ENCODE assay signal across 9 mouse cellular contexts in the genomic region with DNA sequence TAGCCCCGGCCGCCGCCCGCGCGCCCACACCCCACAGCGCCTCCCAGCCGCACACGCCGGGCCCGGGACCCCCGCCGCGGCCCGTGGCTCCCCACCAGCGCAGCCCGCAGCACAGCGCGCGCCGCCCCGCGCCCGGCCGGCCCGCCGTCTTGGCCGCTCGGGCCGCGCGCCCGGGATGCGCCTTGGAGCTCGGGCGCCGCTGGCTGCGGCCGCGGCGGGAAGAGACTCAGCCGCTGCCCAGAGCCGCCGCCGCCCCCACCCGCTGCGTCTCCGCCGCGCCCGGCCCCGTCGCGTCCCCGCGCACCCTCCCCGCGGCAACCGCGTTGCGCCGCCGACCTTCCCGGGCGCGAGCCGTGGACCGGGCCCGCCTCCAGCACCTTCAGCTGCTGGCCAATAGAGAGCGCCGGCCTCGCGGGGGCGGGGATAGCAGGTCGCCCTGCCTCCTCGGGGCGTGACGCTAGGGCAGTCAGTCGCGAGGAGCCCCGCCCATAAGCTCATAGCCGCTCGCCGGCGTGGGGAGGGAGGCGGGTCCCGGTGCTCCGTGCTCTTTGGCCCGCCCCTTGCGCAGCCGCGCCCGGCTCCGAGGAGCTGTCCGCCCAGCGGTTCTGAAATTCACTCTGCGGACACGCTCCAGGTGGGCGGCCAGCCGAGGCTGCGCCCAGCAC. TPM values are rescaled to one million over a fixed set of nuclear protein-coding genes. Genes with fewer than 3 reads are reported as not detected.
DNase-seq lines count a peak whose midpoint lies in the region; ATAC-seq and TF ChIP-seq lines count a peak whose summit lies in the region.
"Had no signal": no experiment of that assay in that cellular context is flagged by ENCODE, and none has a peak within 500 bp of the region (broad histone marks: within the 10 kb centered on the region; RNA-seq: fewer than 3 reads in every experiment).

No protein-coding gene starts in this region.

- no peaks in the 10 kb centered on the region for H3K79me2 ChIP-seq in C2C12 (ENCODE audit: control insufficient read depth, insufficient read depth)
- H3K79me2 ChIP-seq in myocyte (ENCODE audit: control insufficient read depth, insufficient read depth) = no peaks in the 10 kb centered on the region

- no peaks in the 10 kb centered on the region for H3K79me3 ChIP-seq in C2C12 (ENCODE audit: low read depth)

- H3K9ac ChIP-seq in heart, embryonic 11.5 days (ENCODE audit: low read depth, low read length) = peak overlapping the region; percentile 69
- peak overlapping the region; percentile 56 for H3K9ac ChIP-seq in kidney, embryonic 15.5 days
- peak overlapping the region; percentile 56 for H3K9ac ChIP-seq in limb, embryonic 15.5 days

- no peak overlapping the region for H3K27ac ChIP-seq in brown adipose tissue, adult 24 weeks (replicated peaks; ENCODE audit: low read depth, low read length)
- no peak overlapping the region for H3K27ac ChIP-seq in heart, embryonic 11.5 days (ENCODE audit: low read depth, low read length)
- no peak overlapping the region for H3K27ac ChIP-seq in kidney, embryonic 15.5 days
- no peak overlapping the region for H3K27ac ChIP-seq in limb, embryonic 15.5 days

- TF ChIP-seq CTCF in C2C12 (IDR thresholded peaks at IDR 0.05; ENCODE audit: control insufficient read depth, insufficient read depth, insufficient read length) = no peak

- ATAC-seq in erythroid progenitor cell, adult 5-6 weeks (replicated peaks; ENCODE audit: low FRiP score, poor library complexity, severe bottlenecking) = peak; percentile 94
- ATAC-seq in heart, embryonic 11.5 days (replicated peaks; ENCODE audit: insufficient number of reproducible peaks, low FRiP score, low TSS enrichment) = peak; percentile 98
- ATAC-seq in kidney, embryonic 15.5 days (replicated peaks; ENCODE audit: low FRiP score) = peak; percentile 99
- peak; percentile 97 for ATAC-seq in limb, embryonic 15.5 days (ENCODE audit: insufficient number of reproducible peaks, low FRiP score, low TSS enrichment, low read depth)

- peak overlapping the region; percentile 22 for H3ac ChIP-seq in C2C12 (ENCODE audit: control insufficient read depth, insufficient read length, low read depth)
- no peak overlapping the region for H3ac ChIP-seq in myocyte (ENCODE audit: control insufficient read depth, insufficient read length)

- H3K27me3 ChIP-seq in C2C12 (ENCODE audit: control insufficient read depth, insufficient read depth, insufficient read length) (peaks cover 38% of the 10 kb centered on the region), myocyte (ENCODE audit: control insufficient read depth, insufficient read depth, insufficient read length) (peaks cover 50% of the 10 kb centered on the region)
- peaks cover 18% of the 10 kb centered on the region for H3K27me3 ChIP-seq in heart, embryonic 11.5 days (ENCODE audit: control insufficient read depth, insufficient read depth, low read length)
- peaks cover 46% of the 10 kb centered on the region for H3K27me3 ChIP-seq in kidney, embryonic 15.5 days
- H3K27me3 ChIP-seq in limb, embryonic 15.5 days = peaks cover 36% of the 10 kb centered on the region

- peak overlapping the region; percentile 99 for H3K4me2 ChIP-seq in heart, embryonic 11.5 days
- peak overlapping the region; percentile 98 for H3K4me2 ChIP-seq in kidney, embryonic 15.5 days
- H3K4me2 ChIP-seq in limb, embryonic 15.5 days = peak overlapping the region; percentile 99
- H3K4me2 ChIP-seq in myocyte (ENCODE audit: low read depth) = peak overlapping the region; percentile 34

- H3K4me3 ChIP-seq in C2C12 (ENCODE audit: insufficient read depth, poor library complexity, severe bottlenecking) = peak overlapping the region; percentile 11
- H3K4me3 ChIP-seq in brown adipose tissue, adult 24 weeks (ENCODE audit: insufficient read depth, low read depth, low read length) = peak overlapping the region; percentile 49
- H3K4me3 ChIP-seq in heart, embryonic 11.5 days (ENCODE audit: low read depth, low read length) = peak overlapping the region; percentile 69
- H3K4me3 ChIP-seq in kidney, embryonic 15.5 days (replicated peaks) = peak overlapping the region; percentile 64
- H3K4me3 ChIP-seq in limb, embryonic 15.5 days = peak overlapping the region; percentile 70
- no peak overlapping the region for H3K4me3 ChIP-seq in myocyte

- no peak for TF ChIP-seq POLR2A in myocyte (IDR thresholded peaks at IDR 0.05; ENCODE audit: insufficient read length, low read depth)

- no peaks in the 10 kb centered on the region for H3K36me3 ChIP-seq in C2C12 (ENCODE audit: control insufficient read depth, insufficient read depth)
- no peaks in the 10 kb centered on the region for H3K36me3 ChIP-seq in heart, embryonic 11.5 days (ENCODE audit: control insufficient read depth, insufficient read depth, low read length)
- no peaks in the 10 kb centered on the region for H3K36me3 ChIP-seq in kidney, embryonic 15.5 days
- no peaks in the 10 kb centered on the region for H3K36me3 ChIP-seq in limb, embryonic 15.5 days
- H3K36me3 ChIP-seq in myocyte (ENCODE audit: control insufficient read depth, insufficient read depth) = no peaks in the 10 kb centered on the region

- no peaks in the 10 kb centered on the region for H3K9me3 ChIP-seq in heart, embryonic 11.5 days (replicated peaks; ENCODE audit: control insufficient read depth, low read length)
- H3K9me3 ChIP-seq in kidney, embryonic 15.5 days (replicated peaks) = no peaks in the 10 kb centered on the region
- H3K9me3 ChIP-seq in limb, embryonic 15.5 days = no peaks in the 10 kb centered on the region

- under 1% methylated on average over 73 of the region's 101 CpGs for WGBS in heart, embryonic 11.5 days (ENCODE audit: insufficient replicate concordance)
- under 1% methylated on average over 85 of the region's 101 CpGs for WGBS in kidney, embryonic 15.5 days
- WGBS in limb, embryonic 15.5 days = under 1% methylated on average over 60 of the region's 101 CpGs

- H3K4me1 ChIP-seq in brown adipose tissue, adult 24 weeks (ENCODE audit: control insufficient read depth, insufficient read depth, insufficient read length, low read length) = no peaks in the 10 kb centered on the region
- H3K4me1 ChIP-seq in heart, embryonic 11.5 days (ENCODE audit: control insufficient read depth, insufficient read depth, low read length) = peaks cover 21% of the 10 kb centered on the region
- peaks cover 11% of the 10 kb centered on the region for H3K4me1 ChIP-seq in kidney, embryonic 15.5 days
- peaks cover 27% of the 10 kb centered on the region for H3K4me1 ChIP-seq in limb, embryonic 15.5 days

- peak; percentile 85 to 90 for DNase-seq in spleen, postnatal 4 days (ENCODE audit: low spot score in 2 of 2)

TF ChIP-seq in C2C12, 6 proteins besides CTCF, POLR2A, EP300 and RAD21:
- TF ChIP-seq CEBPB (IDR thresholded peaks at IDR 0.05; ENCODE audit: low read depth) (no peak), MYOD1 (IDR thresholded peaks at IDR 0.05; ENCODE audit: control insufficient read depth, insufficient read length, low read depth) (no peak), FOSL1 (IDR thresholded peaks at IDR 0.05; ENCODE audit: insufficient read depth, low read length, poor library complexity, severe bottlenecking) (no peak), USF1 (IDR thresholded peaks at IDR 0.05; ENCODE audit: low read depth) (no peak), MYOG (IDR thresholded peaks at IDR 0.05; ENCODE audit: control insufficient read depth, extremely low read depth, insufficient read length) (no peak), MAX (IDR thresholded peaks at IDR 0.05) (no peak)
TF ChIP-seq in C2C12: peak in this region for 0.

TF ChIP-seq in myocyte, 11 proteins besides CTCF, POLR2A, EP300 and RAD21:
- TF ChIP-seq POLR2AphosphoS2 (IDR thresholded peaks at IDR 0.05; ENCODE audit: insufficient read length, low read depth) (no peak), USF1 (IDR thresholded peaks at IDR 0.05; ENCODE audit: low read depth) (no peak), REST (IDR thresholded peaks at IDR 0.05; ENCODE audit: insufficient read depth, insufficient read length) (peak; percentile 81), MYOG (IDR thresholded peaks at IDR 0.05; ENCODE audit: control insufficient read depth in 1 of 3, insufficient read depth in 1 of 3, insufficient read length in 2 of 3, low read depth in 2 of 3) (peak in 2 of 3 experiments; percentile 11 to 36), MYOD1 (IDR thresholded peaks at IDR 0.05; ENCODE audit: control insufficient read depth in 1 of 3, insufficient read length in 2 of 3, low read depth in 2 of 3) (no peak), CEBPB (IDR thresholded peaks at IDR 0.05; ENCODE audit: insufficient read depth, poor library complexity, severe bottlenecking) (no peak), TCF12 (IDR thresholded peaks at IDR 0.05; ENCODE audit: insufficient read depth, poor library complexity, severe bottlenecking) (no peak), SRF (IDR thresholded peaks at IDR 0.05; ENCODE audit: control insufficient read depth, insufficient read length, low read depth) (peak; percentile 42), MAX (IDR thresholded peaks at IDR 0.05; ENCODE audit: low read depth) (no peak), TCF3 (IDR thresholded peaks at IDR 0.05; ENCODE audit: insufficient read length, low read depth) (no peak), E2F4 (IDR thresholded peaks at IDR 0.05; ENCODE audit: insufficient read depth) (no peak)

RNA-seq across cellular contexts. Expression of a gene that starts 5.2 kb away (rescaled TPM):
- polyA plus RNA-seq in C2C12 (2012; fragmentation: generic; extraction: Trizol) (not detected), myocyte (2012; fragmentation: generic; extraction: Trizol) (0.19 TPM)
- not detected in 2 replicates for polyA plus RNA-seq in brown adipose tissue, adult 24 weeks (2012; ENCODE audit: insufficient read depth, insufficient read length, missing spikeins)
- not detected in 2 replicates for total RNA-seq in erythroid progenitor cell, adult 5-6 weeks (2015; ENCODE audit: low replicate concordance)
- not detected in 2 replicates for total RNA-seq in erythroid progenitor cell, adult 5-6 weeks (2017; ENCODE audit: low replicate concordance)
- 1.9 and 2.4 TPM in 2 replicates for polyA plus RNA-seq in heart, embryonic 11.5 days (2014; fragmentation: Nextera tagmentation; extraction: Ambion mirVana)
- 0.75 and 0.93 TPM in 2 replicates for polyA plus RNA-seq in kidney, embryonic 15.5 days (2015; fragmentation: Nextera tagmentation; extraction: Ambion mirVana)
- 2.2 and 2.3 TPM in 2 replicates for polyA plus RNA-seq in limb, embryonic 15.5 days (2015; fragmentation: Nextera tagmentation; extraction: Ambion mirVana)
- total RNA-seq: MEL had no signal

Comparison
In these comparisons a context has a peak if more than half of its experiments do, and no peak if none do; other contexts are left out.
1. H3K4me2 ChIP-seq: peak in every context shown above with its lines; median percentile 99 in heart, embryonic 11.5 days; 99 in limb, embryonic 15.5 days; 98 in kidney, embryonic 15.5 days; 34 in myocyte.